In the genomic region with DNA sequence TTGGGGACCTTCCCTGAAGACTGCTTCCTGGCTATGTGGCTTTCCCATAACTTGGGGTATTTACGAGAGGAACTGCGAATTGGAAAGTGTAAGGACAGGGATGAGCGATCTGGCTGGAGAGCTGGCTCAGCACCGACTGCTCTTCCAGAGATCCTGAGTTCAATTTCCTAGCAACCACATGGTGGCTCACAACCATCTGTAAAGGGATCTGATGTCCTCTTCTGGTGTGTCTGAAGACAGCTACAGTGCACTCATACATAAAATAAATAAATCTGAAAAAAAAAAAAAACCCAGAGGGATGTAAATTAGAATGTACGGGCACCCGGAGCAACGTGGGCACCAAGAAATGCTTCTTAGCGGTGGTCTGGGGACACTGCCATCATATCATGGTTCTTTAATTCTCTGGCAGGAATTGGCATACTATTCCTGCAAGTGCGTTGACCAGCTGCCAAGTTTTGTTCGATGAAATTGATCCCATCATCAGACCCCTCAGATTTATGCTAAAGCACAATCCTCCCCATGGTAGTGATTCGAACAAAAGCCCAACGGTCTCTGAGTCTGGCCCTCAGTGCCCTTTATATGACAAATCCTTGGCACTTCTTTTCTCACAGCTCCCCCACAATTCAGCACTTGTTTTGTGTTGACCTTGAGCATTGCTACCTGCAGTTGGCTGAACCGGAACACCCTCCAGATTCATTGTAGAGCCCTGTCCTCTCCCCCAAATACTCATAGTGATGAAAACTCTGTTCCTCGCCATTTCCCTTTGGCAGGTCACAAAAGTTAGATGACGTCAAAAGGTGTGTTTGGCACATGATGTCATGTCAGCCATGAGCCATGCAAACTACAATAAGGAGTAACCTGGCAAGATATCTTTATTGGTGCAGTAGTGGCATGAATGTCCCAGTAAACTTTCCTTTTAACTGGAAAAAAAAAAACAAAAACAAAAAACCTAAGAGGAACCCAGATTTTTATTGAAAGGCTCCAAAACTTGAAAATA, we compare ENCODE assay signal across 8 mouse cellular contexts. TPM values are rescaled to one million over a fixed set of nuclear protein-coding genes. Genes with fewer than 3 reads are reported as not detected.
A peak's percentile ranks its signal among the peaks of the same experiment; 100 is the strongest.
DNase-seq lines count a peak whose midpoint lies in the region; ATAC-seq lines count a peak whose summit lies in the region.

No protein-coding gene starts in this region.

- peak overlapping the region; percentile 91 for H3K9ac ChIP-seq in lung, embryonic 16.5 days (ENCODE audit: low read length)
- peak overlapping the region; percentile 92 for H3K9ac ChIP-seq in kidney, embryonic 14.5 days (ENCODE audit: low read depth, low read length)
- peak overlapping the region; percentile 92 for H3K9ac ChIP-seq in midbrain, embryonic 14.5 days (replicated peaks; ENCODE audit: low read length)

- peak overlapping the region; percentile 90 for H3K27ac ChIP-seq in lung, embryonic 16.5 days (ENCODE audit: low read length)
- peak overlapping the region; percentile 97 for H3K27ac ChIP-seq in forebrain, embryonic 10.5 days
- peak overlapping the region; percentile 89 for H3K27ac ChIP-seq in kidney, embryonic 14.5 days (ENCODE audit: low read depth, low read length)
- peak overlapping the region; percentile 91 for H3K27ac ChIP-seq in midbrain, embryonic 14.5 days (replicated peaks; ENCODE audit: low read depth, low read length)

- DNase-seq in lung, postnatal 14 days: no peak
- DNase-seq in brain, adult 2 months (ENCODE audit: low read depth, low spot score): peak; percentile 24
- no peak for DNase-seq in forebrain, embryonic 10.5 days (ENCODE audit: extremely low spot score, low spot score)
- peak; percentile 21 for DNase-seq in midbrain, embryonic 14.5 days
- DNase-seq in thymus, postnatal 14 days: no peak

- 16% methylated on average over 15 of the region's 15 CpGs for WGBS in lung, embryonic 16.5 days
- WGBS in forebrain, embryonic 10.5 days: 23% methylated on average over 15 of the region's 15 CpGs
- WGBS in kidney, embryonic 14.5 days: 25% methylated on average over 15 of the region's 15 CpGs
- WGBS in midbrain, embryonic 14.5 days: 16% methylated on average over 15 of the region's 15 CpGs

- H3K27me3 ChIP-seq in lung, embryonic 16.5 days (ENCODE audit: control insufficient read depth, insufficient read depth, low read depth, low read length): no peaks in the 10 kb centered on the region
- H3K27me3 ChIP-seq in forebrain, embryonic 10.5 days (ENCODE audit: poor library complexity, severe bottlenecking): no peaks in the 10 kb centered on the region
- H3K27me3 ChIP-seq in kidney, embryonic 14.5 days (ENCODE audit: control insufficient read depth, insufficient read depth, low read length): no peaks in the 10 kb centered on the region
- no peaks in the 10 kb centered on the region for H3K27me3 ChIP-seq in midbrain, embryonic 14.5 days (ENCODE audit: control insufficient read depth, insufficient read depth, low read length)

- ATAC-seq in lung, embryonic 16.5 days (ENCODE audit: low read depth): peak; percentile 23
- no peak; the same call in 1 of the 2 replicates for ATAC-seq in kidney, embryonic 14.5 days (ENCODE audit: low FRiP score, low TSS enrichment)
- ATAC-seq in midbrain, embryonic 14.5 days (ENCODE audit: low FRiP score, low TSS enrichment): no peak; the same call in 1 of the 2 replicates
- no peak for ATAC-seq in inflammation-experienced regulatory T-cells, adult 6 months

- peak overlapping the region; percentile 99 for H3K4me3 ChIP-seq in lung, embryonic 16.5 days (ENCODE audit: low read length)
- peak overlapping the region; percentile 97 for H3K4me3 ChIP-seq in forebrain, embryonic 10.5 days
- H3K4me3 ChIP-seq in kidney, embryonic 14.5 days (ENCODE audit: low read length): peak overlapping the region; percentile 80
- H3K4me3 ChIP-seq in midbrain, embryonic 14.5 days (replicated peaks; ENCODE audit: low read depth, low read length): peak overlapping the region; percentile 96

- no peaks in the 10 kb centered on the region for H3K36me3 ChIP-seq in lung, embryonic 16.5 days (ENCODE audit: control insufficient read depth, insufficient read depth, low read length)
- peaks cover 8% of the 10 kb centered on the region for H3K36me3 ChIP-seq in forebrain, embryonic 10.5 days (replicated peaks)
- H3K36me3 ChIP-seq in kidney, embryonic 14.5 days (ENCODE audit: control insufficient read depth, insufficient read depth, low read length): no peaks in the 10 kb centered on the region
- no peaks in the 10 kb centered on the region for H3K36me3 ChIP-seq in midbrain, embryonic 14.5 days (ENCODE audit: control insufficient read depth, insufficient read depth, low read length)

- no peaks in the 10 kb centered on the region for H3K9me3 ChIP-seq in lung, embryonic 16.5 days (ENCODE audit: control insufficient read depth, low read length)
- H3K9me3 ChIP-seq in forebrain, embryonic 10.5 days: no peaks in the 10 kb centered on the region
- H3K9me3 ChIP-seq in kidney, embryonic 14.5 days (ENCODE audit: control insufficient read depth, low read length): no peaks in the 10 kb centered on the region
- no peaks in the 10 kb centered on the region for H3K9me3 ChIP-seq in midbrain, embryonic 14.5 days (ENCODE audit: control insufficient read depth, low read length)

- H3K4me2 ChIP-seq in lung, embryonic 16.5 days (ENCODE audit: low read depth, low read length): peak overlapping the region; percentile 84
- H3K4me2 ChIP-seq in kidney, embryonic 14.5 days (replicated peaks; ENCODE audit: low read depth, low read length): peak overlapping the region; percentile 78
- H3K4me2 ChIP-seq in midbrain, embryonic 14.5 days (ENCODE audit: low read length): peak overlapping the region; percentile 63

- H3K4me1 ChIP-seq in lung, embryonic 16.5 days (replicated peaks; ENCODE audit: control insufficient read depth, insufficient read depth, low read length): peaks cover 10% of the 10 kb centered on the region
- peaks cover 31% of the 10 kb centered on the region for H3K4me1 ChIP-seq in forebrain, embryonic 10.5 days
- H3K4me1 ChIP-seq in kidney, embryonic 14.5 days (ENCODE audit: control insufficient read depth, insufficient read depth, low read length): peaks cover 12% of the 10 kb centered on the region
- peaks cover 14% of the 10 kb centered on the region; the same call in 1 of the 2 replicates for H3K4me1 ChIP-seq in midbrain, embryonic 14.5 days (ENCODE audit: control insufficient read depth, insufficient read depth, low read length)

RNA-seq across cellular contexts. Expression of a gene that starts 1.0 kb away (rescaled TPM):
- 46.5 and 48.8 TPM in 2 replicates for polyA plus RNA-seq in lung, embryonic 16.5 days (2015; fragmentation: Nextera tagmentation; extraction: Ambion mirVana)
- polyA plus RNA-seq in forebrain, embryonic 10.5 days (2016; fragmentation: Nextera tagmentation; extraction: Ambion mirVana): 63.6 and 63.7 TPM in 2 replicates
- 36.6 and 63.1 TPM in 2 replicates for polyA plus RNA-seq in kidney, embryonic 14.5 days (2014; fragmentation: Nextera tagmentation; extraction: Ambion mirVana)
- 55.1 and 76.9 TPM in 2 replicates for polyA plus RNA-seq in midbrain, embryonic 14.5 days (2014; fragmentation: Nextera tagmentation; extraction: Ambion mirVana)
- 10 to 100 TPM; 15.5 to 20.0 (median 17.9) TPM for polyA plus RNA-seq in inflammation-experienced regulatory T-cells, adult 6 months (2017; shearing (Covaris generic))

RNA-seq across cellular contexts. Expression of a gene that starts 1.1 kb away (rescaled TPM):
- not detected in 2 replicates for polyA plus RNA-seq in lung, embryonic 16.5 days (2015; fragmentation: Nextera tagmentation; extraction: Ambion mirVana)
- 0.05 TPM in 1 of 2 replicates, not detected in the other for polyA plus RNA-seq in forebrain, embryonic 10.5 days (2016; fragmentation: Nextera tagmentation; extraction: Ambion mirVana)
- not detected in 2 replicates for polyA plus RNA-seq in kidney, embryonic 14.5 days (2014; fragmentation: Nextera tagmentation; extraction: Ambion mirVana)
- polyA plus RNA-seq in midbrain, embryonic 14.5 days (2014; fragmentation: Nextera tagmentation; extraction: Ambion mirVana): not detected in 2 replicates
- polyA plus RNA-seq in inflammation-experienced regulatory T-cells, adult 6 months (2017; shearing (Covaris generic)): not detected

RNA-seq across cellular contexts. Expression of a gene that starts 12.7 kb away (rescaled TPM):
- 39.2 and 39.9 TPM in 2 replicates for polyA plus RNA-seq in lung, embryonic 16.5 days (2015; fragmentation: Nextera tagmentation; extraction: Ambion mirVana)
- polyA plus RNA-seq in forebrain, embryonic 10.5 days (2016; fragmentation: Nextera tagmentation; extraction: Ambion mirVana): 27.5 and 27.6 TPM in 2 replicates
- polyA plus RNA-seq in kidney, embryonic 14.5 days (2014; fragmentation: Nextera tagmentation; extraction: Ambion mirVana): 13.7 and 26.0 TPM in 2 replicates
- polyA plus RNA-seq in midbrain, embryonic 14.5 days (2014; fragmentation: Nextera tagmentation; extraction: Ambion mirVana): 38.9 and 68.7 TPM in 2 replicates
- polyA plus RNA-seq in inflammation-experienced regulatory T-cells, adult 6 months (2017; shearing (Covaris generic)): 10 to 100 TPM; 50.0 to 60.2 (median 54.7) TPM

RNA-seq across cellular contexts. Expression of a gene that starts 55.3 kb away (rescaled TPM):
- polyA plus RNA-seq in lung, embryonic 16.5 days (2015; fragmentation: Nextera tagmentation; extraction: Ambion mirVana): 0.88 and 1.7 TPM in 2 replicates
- 2.3 and 2.8 TPM in 2 replicates for polyA plus RNA-seq in forebrain, embryonic 10.5 days (2016; fragmentation: Nextera tagmentation; extraction: Ambion mirVana)
- 0.26 and 0.74 TPM in 2 replicates for polyA plus RNA-seq in kidney, embryonic 14.5 days (2014; fragmentation: Nextera tagmentation; extraction: Ambion mirVana)
- 33.4 and 37.1 TPM in 2 replicates for polyA plus RNA-seq in midbrain, embryonic 14.5 days (2014; fragmentation: Nextera tagmentation; extraction: Ambion mirVana)
- polyA plus RNA-seq in inflammation-experienced regulatory T-cells, adult 6 months (2017; shearing (Covaris generic)): 1 to 10 TPM in 2 of 3 experiments, under 1 TPM in 1; 0.57 to 2.9 (median 1.1) TPM

Comparison
In these comparisons a context has a peak if more than half of its experiments do, and no peak if none do; other contexts are left out.
1. DNase-seq: peak in brain, adult 2 months (single experiment) and midbrain, embryonic 14.5 days (single experiment); none in lung, postnatal 14 days (single experiment), forebrain, embryonic 10.5 days (single experiment) and thymus, postnatal 14 days (single experiment).
2. Peak in every context shown above with its lines, with median percentiles within 50 percentile points of each other: H3K27ac ChIP-seq, H3K4me2 ChIP-seq, H3K4me3 ChIP-seq and H3K9ac ChIP-seq.